Mouse (Mus musculus): Measurements from ENCODE around the gene Usp49.

DNA sequence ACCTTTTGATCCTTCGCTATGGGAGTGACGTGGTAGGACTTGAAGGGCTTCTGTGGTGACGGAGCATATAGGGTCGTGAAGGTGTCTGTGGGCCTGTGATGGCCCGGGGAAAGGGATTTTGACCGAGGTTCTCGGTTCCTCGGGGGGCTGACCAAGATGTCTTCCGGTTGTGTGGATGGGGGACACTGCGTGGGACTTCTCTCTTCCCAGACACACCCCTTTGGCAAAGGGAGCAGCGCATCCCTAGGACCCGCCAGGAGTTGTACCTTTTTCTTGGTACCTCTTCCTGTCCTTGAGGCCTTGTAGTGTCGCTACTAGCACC is 18.9 kb upstream of the Usp49 start:
- TF ChIP-seq CTCF (IDR thresholded peaks at IDR 0.05; ENCODE audit: low read depth) (no peak), EP300 (IDR thresholded peaks at IDR 0.05; ENCODE audit: low read depth) (no peak)

All from liver, postnatal 0 days (tissue).